Comparison of ENCODE assay signal across 8 mouse cellular contexts in the genomic region with DNA sequence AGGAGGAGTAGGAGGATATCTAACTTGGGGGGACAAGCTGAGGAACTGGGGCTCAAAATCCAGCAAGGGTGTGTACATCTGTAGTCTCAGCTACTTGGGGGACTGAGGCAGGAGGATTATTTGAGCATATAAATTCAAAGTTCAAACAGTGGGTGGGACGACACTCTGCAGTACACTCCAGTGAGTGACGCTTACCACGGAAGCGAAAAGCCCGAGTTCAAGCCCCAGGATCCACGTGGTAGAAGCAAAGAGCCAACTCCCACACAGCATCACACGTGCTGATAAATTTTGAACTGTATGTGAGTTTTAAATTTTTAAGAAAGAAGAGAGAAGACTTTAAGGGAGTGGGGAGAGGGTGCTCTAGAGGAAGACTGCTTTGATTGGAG.
DNase-seq lines count a peak whose midpoint lies in the region; ATAC-seq and TF ChIP-seq lines count a peak whose summit lies in the region.

No protein-coding gene starts in this region.

- 69% methylated on average over 7 of the region's 7 CpGs for WGBS in heart, embryonic 12.5 days
- WGBS in embryonic facial prominence, embryonic 13.5 days = 48% methylated on average over 7 of the region's 7 CpGs
- WGBS in intestine, embryonic 14.5 days = 53% methylated on average over 7 of the region's 7 CpGs
- 48% methylated on average over 7 of the region's 7 CpGs for WGBS in midbrain, embryonic 14.5 days
- 30% methylated on average over 7 of the region's 7 CpGs for WGBS in cerebellum, adult 2 months

- H3K27ac ChIP-seq in heart, embryonic 12.5 days (ENCODE audit: poor library complexity, severe bottlenecking) = no peak overlapping the region
- H3K27ac ChIP-seq in embryonic facial prominence, embryonic 13.5 days = peak overlapping the region; percentile 97
- H3K27ac ChIP-seq in intestine, embryonic 14.5 days (ENCODE audit: low read depth) = peak overlapping the region; percentile 82
- peak overlapping the region; percentile 77 for H3K27ac ChIP-seq in midbrain, embryonic 14.5 days (replicated peaks; ENCODE audit: low read depth, low read length)
- no peak overlapping the region for H3K27ac ChIP-seq in cerebellum, adult 2 months (ENCODE audit: insufficient read depth, low read length)

- TF ChIP-seq POLR2A in cerebellum, adult 2 months (IDR thresholded peaks at IDR 0.05; ENCODE audit: borderline replicate concordance, insufficient read depth, low read length) = no peak

- no peak overlapping the region for H3K4me3 ChIP-seq in heart, embryonic 12.5 days
- peak overlapping the region; percentile 20; the same call in 1 of the 2 replicates for H3K4me3 ChIP-seq in embryonic facial prominence, embryonic 13.5 days
- H3K4me3 ChIP-seq in intestine, embryonic 14.5 days (ENCODE audit: low read depth, low read length) = no peak overlapping the region
- H3K4me3 ChIP-seq in midbrain, embryonic 14.5 days (replicated peaks; ENCODE audit: low read depth, low read length) = 0 out of 2 replicates have a peak overlapping the region, but pooled peaks have one; percentile 12
- no peak overlapping the region for H3K4me3 ChIP-seq in cerebellum, adult 2 months (replicated peaks; ENCODE audit: insufficient read depth, low read depth, low read length)

- H3K9me3 ChIP-seq in heart, embryonic 12.5 days (replicated peaks) = no peaks in the 10 kb centered on the region
- no peaks in the 10 kb centered on the region for H3K9me3 ChIP-seq in embryonic facial prominence, embryonic 13.5 days
- no peaks in the 10 kb centered on the region for H3K9me3 ChIP-seq in intestine, embryonic 14.5 days (ENCODE audit: control insufficient read depth, low read length)
- H3K9me3 ChIP-seq in midbrain, embryonic 14.5 days (ENCODE audit: control insufficient read depth, low read length) = no peaks in the 10 kb centered on the region

- intact Hi-C loops in heart, postnatal 36 days (cut with DNase I) = loop anchor here (5.0 kb wide), 1 partner anchor 98 kb away; the partner anchor contains the start of gene Zfp36l1

- no peak for DNase-seq in heart, postnatal 36 days
- DNase-seq in intestine, embryonic 14.5 days (ENCODE audit: low spot score) = no peak
- DNase-seq in midbrain, embryonic 14.5 days = peak; percentile 21
- no peak for DNase-seq in cerebellum, adult 2 months
- no peak for DNase-seq in spleen, adult 12 weeks (ENCODE audit: low spot score)
- DNase-seq in frontal cortex, postnatal 36 days (ENCODE audit: low spot score in 2 of 2) = no peak

- H3K9ac ChIP-seq in heart, embryonic 12.5 days = no peak overlapping the region
- H3K9ac ChIP-seq in embryonic facial prominence, embryonic 13.5 days = peak overlapping the region; percentile 54
- H3K9ac ChIP-seq in intestine, embryonic 14.5 days (ENCODE audit: low read length) = 0 out of 2 replicates have a peak overlapping the region, but pooled peaks have one; percentile 16
- peak overlapping the region; percentile 39; the same call in 1 of the 2 replicates for H3K9ac ChIP-seq in midbrain, embryonic 14.5 days (replicated peaks; ENCODE audit: low read length)

- H3K36me3 ChIP-seq in heart, embryonic 12.5 days = no peaks in the 10 kb centered on the region
- no peaks in the 10 kb centered on the region for H3K36me3 ChIP-seq in embryonic facial prominence, embryonic 13.5 days
- H3K36me3 ChIP-seq in intestine, embryonic 14.5 days (ENCODE audit: control insufficient read depth, insufficient read depth, low read length) = no peaks in the 10 kb centered on the region
- no peaks in the 10 kb centered on the region for H3K36me3 ChIP-seq in midbrain, embryonic 14.5 days (ENCODE audit: control insufficient read depth, insufficient read depth, low read length)

- H3K4me1 ChIP-seq in heart, embryonic 12.5 days (replicated peaks) = peaks cover 49% of the 10 kb centered on the region
- H3K4me1 ChIP-seq in embryonic facial prominence, embryonic 13.5 days = peaks cover 59% of the 10 kb centered on the region
- H3K4me1 ChIP-seq in intestine, embryonic 14.5 days (replicated peaks; ENCODE audit: control insufficient read depth, insufficient read depth, low read length) = peaks cover 23% of the 10 kb centered on the region
- 0 out of 2 replicates have a peak, but pooled peaks cover 8% of the 10 kb centered on the region for H3K4me1 ChIP-seq in midbrain, embryonic 14.5 days (ENCODE audit: control insufficient read depth, insufficient read depth, low read length)
- H3K4me1 ChIP-seq in cerebellum, adult 2 months (ENCODE audit: control insufficient read depth, insufficient read depth, low read length) = no peaks in the 10 kb centered on the region

- TF ChIP-seq CTCF in cerebellum, adult 2 months (IDR thresholded peaks at IDR 0.05; ENCODE audit: borderline replicate concordance, insufficient read depth, low read depth, low read length) = no peak

- H3K27me3 ChIP-seq in heart, embryonic 12.5 days (replicated peaks) = no peaks in the 10 kb centered on the region
- no peaks in the 10 kb centered on the region for H3K27me3 ChIP-seq in embryonic facial prominence, embryonic 13.5 days
- no peaks in the 10 kb centered on the region for H3K27me3 ChIP-seq in intestine, embryonic 14.5 days (replicated peaks; ENCODE audit: control insufficient read depth, insufficient read depth, low read length)
- no peaks in the 10 kb centered on the region for H3K27me3 ChIP-seq in midbrain, embryonic 14.5 days (ENCODE audit: control insufficient read depth, insufficient read depth, low read length)
- no peaks in the 10 kb centered on the region; the same call in 1 of the 2 replicates for H3K27me3 ChIP-seq in cerebellum, adult 2 months (ENCODE audit: control insufficient read depth, insufficient read depth, low read length)

- 0 out of 2 replicates have a peak overlapping the region, but pooled peaks have one; percentile 4 for H3K4me2 ChIP-seq in heart, embryonic 12.5 days
- peak overlapping the region; percentile 49 for H3K4me2 ChIP-seq in embryonic facial prominence, embryonic 13.5 days
- peak overlapping the region; percentile 34 for H3K4me2 ChIP-seq in intestine, embryonic 14.5 days (ENCODE audit: low read length)
- peak overlapping the region; percentile 50 for H3K4me2 ChIP-seq in midbrain, embryonic 14.5 days (ENCODE audit: low read length)

- no peak for ATAC-seq in heart, embryonic 12.5 days (ENCODE audit: insufficient number of reproducible peaks, low FRiP score)
- no peak for ATAC-seq in embryonic facial prominence, embryonic 13.5 days (ENCODE audit: insufficient number of reproducible peaks, insufficient read depth, low FRiP score, low TSS enrichment, low read depth)
- ATAC-seq in intestine, embryonic 14.5 days (replicated peaks; ENCODE audit: low FRiP score, low TSS enrichment, low read depth) = 0 out of 2 replicates have a peak, but pooled peaks have one; percentile 6
- no peak for ATAC-seq in midbrain, embryonic 14.5 days (ENCODE audit: low FRiP score, low TSS enrichment)

Comparison
In these comparisons a context has a peak if more than half of its experiments do, and no peak if none do; other contexts are left out.
1. H3K27ac ChIP-seq: peak in embryonic facial prominence, embryonic 13.5 days (single experiment), intestine, embryonic 14.5 days (single experiment) and midbrain, embryonic 14.5 days (single experiment); none in heart, embryonic 12.5 days (single experiment) and cerebellum, adult 2 months (single experiment).
2. H3K4me3 ChIP-seq: peak in embryonic facial prominence, embryonic 13.5 days (single experiment) and midbrain, embryonic 14.5 days (single experiment); none in heart, embryonic 12.5 days (single experiment), intestine, embryonic 14.5 days (single experiment) and cerebellum, adult 2 months (single experiment).
3. Peak in every context shown above with its lines, with median percentiles within 50 percentile points of each other: H3K4me2 ChIP-seq.